Mouse (Mus musculus): ENCODE results near the gene Phlpp2. TPM values are rescaled to one million over a fixed set of nuclear protein-coding genes. Genes with fewer than 3 reads are reported as not detected.

Phlpp2 gene
- total RNA-seq, 1 experiment from 2014 or later: 9.6 TPM

GRCm38 (mm10) chr8:109962896-109963295, 94.6 kb downstream of the Phlpp2 start:
- no peak for DNase-seq

- DNase-seq: no peak
These were observed 95.1 kb downstream of the Phlpp2 start for GRCm38 (mm10) chr8:109963421-109963820.

GRCm38 (mm10) chr8:109964106-109964505, 95.8 kb downstream of the Phlpp2 start:
- no peak for DNase-seq

DNA sequence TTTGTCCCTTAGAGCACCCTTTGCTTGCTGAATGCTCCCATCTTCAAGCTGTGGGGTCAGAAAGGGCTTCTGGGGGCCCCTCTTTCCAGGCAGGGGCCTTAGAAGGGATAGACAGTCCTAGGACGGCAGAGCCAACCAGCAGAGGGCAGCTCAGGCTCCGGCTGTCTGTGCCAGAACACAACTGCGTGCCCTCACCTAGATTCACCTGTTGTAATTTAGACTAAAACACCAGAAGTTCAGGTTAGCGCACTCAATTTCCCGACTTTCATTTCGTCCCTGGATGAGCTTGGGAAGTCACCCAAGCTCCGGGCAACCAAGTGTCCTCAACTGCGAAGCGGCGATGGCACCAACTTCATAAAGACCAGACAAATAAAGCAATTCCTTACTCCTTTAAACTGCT, 100.5 kb downstream of the Phlpp2 start:
- no peak for DNase-seq

GRCm38 (mm10) chr8:109970323-109970722, 102.0 kb downstream of the Phlpp2 start:
- no peak for DNase-seq

DNA sequence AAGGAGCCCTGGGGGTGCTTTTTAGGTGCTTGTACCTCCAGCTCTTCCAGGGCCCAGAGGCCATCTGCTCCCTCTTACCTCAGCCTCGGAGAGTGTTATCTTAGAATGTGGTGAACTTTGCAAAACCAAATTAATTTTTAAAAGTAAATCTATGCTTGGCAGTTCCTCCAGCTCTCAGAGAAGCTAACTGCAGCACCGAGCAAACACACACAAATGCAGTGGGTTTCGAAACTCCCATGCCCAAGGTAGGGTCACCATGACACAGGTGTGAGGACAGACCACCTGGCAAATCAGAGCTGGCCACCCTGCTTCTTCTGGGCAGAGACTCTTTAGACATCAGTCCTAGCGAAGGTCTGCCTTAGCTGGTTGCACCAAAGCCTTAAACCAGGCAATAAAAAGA, 104.6 kb downstream of the Phlpp2 start:
- DNase-seq: no peak

GRCm38 (mm10) chr8:109979339-109979738, 111.0 kb downstream of the Phlpp2 start:
- no peak for DNase-seq

GRCm38 (mm10) chr8:109982386-109983105, 114.2 kb downstream of the Phlpp2 start:
- no peak for DNase-seq

DNA sequence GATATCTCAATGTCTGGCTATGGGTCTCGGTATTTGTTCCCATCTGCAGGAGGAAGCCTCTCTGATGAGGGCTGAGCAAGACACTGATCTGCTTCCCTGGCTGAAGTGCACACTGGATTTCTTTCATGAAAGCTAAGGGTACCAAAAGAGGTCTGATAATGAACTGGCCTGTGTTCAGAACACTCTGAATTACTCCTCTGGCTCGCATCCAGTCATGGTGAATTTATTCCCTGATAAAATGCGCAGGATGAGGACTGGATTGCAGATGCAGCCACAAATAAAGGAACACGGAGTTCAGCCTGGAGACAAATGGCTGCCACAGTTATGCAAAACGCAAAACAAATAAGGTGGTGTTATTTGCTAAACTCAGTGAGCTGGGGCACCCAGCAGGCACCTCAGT, 115.6 kb downstream of the Phlpp2 start:
- peak; percentile 21 for DNase-seq

DNA sequence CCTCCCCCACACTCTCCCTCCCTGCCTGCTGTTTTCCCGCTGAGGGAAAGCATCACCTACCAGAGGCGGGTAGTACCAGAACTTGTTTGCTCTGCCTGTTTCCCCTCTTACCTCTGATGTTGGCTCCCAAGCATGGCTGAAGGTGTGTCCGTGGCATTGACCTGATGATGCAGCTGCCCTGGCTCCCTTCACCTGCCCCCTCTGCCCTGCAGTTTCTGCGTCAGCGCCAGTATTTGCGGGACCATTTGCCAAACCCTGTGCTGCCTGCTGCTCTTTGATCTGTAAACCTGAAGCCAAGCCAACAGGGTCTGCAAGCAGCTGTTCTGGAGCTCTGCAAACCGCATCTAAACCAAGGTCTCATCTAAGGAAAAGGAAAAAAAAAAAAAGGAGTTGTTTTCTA, 118.0 kb downstream of the Phlpp2 start:
- no peak for DNase-seq

- no peak for DNase-seq
These were observed 119.4 kb downstream of the Phlpp2 start for GRCm38 (mm10) chr8:109987776-109988175.

- no peak for DNase-seq
These were observed 120.8 kb downstream of the Phlpp2 start for GRCm38 (mm10) chr8:109989151-109989550.

- DNase-seq: no peak
These were observed 121.9 kb downstream of the Phlpp2 start, which contains the start of gene Tat for GRCm38 (mm10) chr8:109990224-109990623. Gene Tat (plus strand): TSS chr8:109990437.

GRCm38 (mm10) chr8:109992166-109992565, 123.8 kb downstream of the Phlpp2 start:
- no peak for DNase-seq

- DNase-seq: no peak
These were observed 124.6 kb downstream of the Phlpp2 start for GRCm38 (mm10) chr8:109992951-109993350.

Other genes starting within 250 kb of the Phlpp2 start
- 75.4 and 85.1 TPM in 2 replicates for gene Ist1, start 175.3 kb upstream of the Phlpp2 start, total RNA-seq (2021)
- gene Zfp821, start 163.0 kb upstream of the Phlpp2 start, total RNA-seq (2021): 10.9 and 13.4 TPM in 2 replicates
- 41.2 and 47.6 TPM in 2 replicates for gene Atxn1l, start 130.8 kb upstream of the Phlpp2 start, total RNA-seq (2021)
- 80.0 and 81.2 TPM in 2 replicates for gene Ap1g1, start 90.0 kb upstream of the Phlpp2 start, total RNA-seq (2021)
- gene Marveld3, start 93.7 kb downstream of the Phlpp2 start, total RNA-seq (2021): 0.15 and 0.53 TPM in 2 replicates
- 6.8 and 46.2 TPM in 2 replicates for gene Tat, start 121.9 kb downstream of the Phlpp2 start, total RNA-seq (2021)
- 2.1 and 3.9 TPM in 2 replicates for gene Chst4, start 171.2 kb downstream of the Phlpp2 start, total RNA-seq (2021)
- 6.7 and 7.4 TPM in 2 replicates for gene Zfp612, start 211.2 kb downstream of the Phlpp2 start, total RNA-seq (2021)
- gene Gm21964, start 232.7 kb downstream of the Phlpp2 start, total RNA-seq (2021): not detected in 2 replicates
- not detected in 2 replicates for gene Gm17720, start 234.2 kb downstream of the Phlpp2 start, total RNA-seq (2021)